Mouse (Mus musculus): ENCODE measurements around the gene Olfr97.

Olfr97 gene

GRCm38 (mm10) chr17:37194782-37195181, 42.3 kb downstream of the Olfr97 start:
- DNase-seq (ENCODE audit: low spot score): no peak

- no peak for DNase-seq (ENCODE audit: low spot score)
Observed at GRCm38 (mm10) chr17:37193656-37194055, 43.5 kb downstream of the Olfr97 start, which contains the start of gene Ubd. TSS of gene Ubd (plus strand) at chr17:37193892.

- no peak for DNase-seq (ENCODE audit: low spot score)
Observed at GRCm38 (mm10) chr17:37193032-37193431, 44.1 kb downstream of the Olfr97 start.

GRCm38 (mm10) chr17:37190711-37191110, 46.4 kb downstream of the Olfr97 start:
- DNase-seq (ENCODE audit: low spot score): peak; percentile 58

GRCm38 (mm10) chr17:37185474-37185873, 51.7 kb downstream of the Olfr97 start:
- no peak for DNase-seq (ENCODE audit: low spot score)
